Mouse (Mus musculus) intestine, embryonic 14.5 days (tissue): ENCODE results near the gene Schip1. TPM values are rescaled to one million over a fixed set of nuclear protein-coding genes. Genes with fewer than 3 reads are reported as not detected.

ENCODE experiments used
- ATAC-seq: fragments of 200-750 bp; cut with Nextera tagmentation; replicated peaks from 2 replicates; pipeline ENCODE4 v1.8.0; 2017; ENCODE audit warnings: low read depth, moderate number of reproducible peaks, moderate TSS enrichment, moderate library complexity; ENCODE audit not compliant: low FRiP score, low TSS enrichment
- DNase-seq: peaks from one replicate; pipeline ENCODE4 v3.0.0-alpha.2; 2018; ENCODE audit warnings: low spot score
- H3K27ac ChIP-seq: fragments of 300-500 bp; sonication (generic); 2 replicates; pipeline ENCODE4 v1.5.1; 2014; ENCODE audit warnings: low read depth, mild to moderate bottlenecking, control low read depth
- H3K27me3 ChIP-seq: fragments of 300-500 bp; sonication (generic); replicated peaks from 2 replicates; pipeline ENCODE4 v1.6.1; 2014; ENCODE audit warnings: low read length, control low read depth; ENCODE audit not compliant: control insufficient read depth, insufficient read depth
- H3K36me3 ChIP-seq: fragments of 300-500 bp; sonication (generic); 2 replicates; pipeline ENCODE4 v1.6.1; 2014; ENCODE audit warnings: low read length, control low read depth; ENCODE audit not compliant: control insufficient read depth, insufficient read depth
- H3K4me1 ChIP-seq: fragments of 300-500 bp; sonication (generic); replicated peaks from 2 replicates; pipeline ENCODE4 v1.6.1; 2014; ENCODE audit warnings: low read length, control low read depth, mixed read lengths; ENCODE audit not compliant: control insufficient read depth, insufficient read depth
- H3K4me2 ChIP-seq: fragments of 300-500 bp; sonication (generic); 2 replicates; pipeline ENCODE4 v1.6.1; 2014; ENCODE audit warnings: low read length
- H3K4me3 ChIP-seq: fragments of 300-500 bp; sonication (generic); 2 replicates; pipeline ENCODE4 v1.5.1; 2014; ENCODE audit warnings: low read depth, low read length, control low read depth, mixed read lengths
- H3K9ac ChIP-seq: fragments of 300-500 bp; sonication (generic); 2 replicates; pipeline ENCODE4 v1.6.1; 2014; ENCODE audit warnings: mild to moderate bottlenecking, low read length
- H3K9me3 ChIP-seq: fragments of 300-500 bp; sonication (generic); 2 replicates; pipeline ENCODE4 v1.6.1; 2016; ENCODE audit warnings: low read length, control low read depth; ENCODE audit not compliant: control insufficient read depth
- WGBS: fragments of 180-500 bp; shearing (Covaris S2); extraction: QIAGEN DNeasy Blood & Tissue Kit; methylation state at CpG from one replicate; pipeline ENCODE4 v1.1.7; 2014; 5-methylcytosine and 5-hydroxymethylcytosine counted together
- polyA plus RNA-seq: library from polyadenylated mRNA; unstranded; fragments of >200 nt; fragmentation: Nextera tagmentation; extraction: Ambion mirVana; gene quantifications from 2 replicates; pipeline ENCODE4 v1.2.1, GENCODE M21; 2014

Gene Schip1
- polyA plus RNA-seq, 1 experiment from 2014 or later = 63.0 TPM

- DNase-seq = no peak
- no peak for ATAC-seq
Measured at GRCm38 (mm10) chr3:68239887-68240286, 175.3 kb downstream of the Schip1 start.

GRCm38 (mm10) chr3:68243239-68243638, 178.6 kb downstream of the Schip1 start:
- H3K36me3 ChIP-seq = no peaks in the 10 kb centered on the region
- no peaks in the 10 kb centered on the region for H3K27me3 ChIP-seq
- H3K4me1 ChIP-seq = no peaks in the 10 kb centered on the region
- H3K4me2 ChIP-seq = no peak overlapping the region
- no peaks in the 10 kb centered on the region for H3K9me3 ChIP-seq
- ATAC-seq = no peak
- 67% methylated on average over 3 of the region's 3 CpGs for WGBS
- H3K4me3 ChIP-seq = no peak overlapping the region
- H3K9ac ChIP-seq = no peak overlapping the region
- DNase-seq = no peak
- no peak overlapping the region for H3K27ac ChIP-seq

More at GRCm38 (mm10) chr3:68239887-68240286, 175.3 kb downstream of the Schip1 start:
- H3K4me2 ChIP-seq = no peak overlapping the region
- no peaks in the 10 kb centered on the region for H3K9me3 ChIP-seq
- H3K36me3 ChIP-seq = no peaks in the 10 kb centered on the region
- H3K9ac ChIP-seq = no peak overlapping the region
- no peaks in the 10 kb centered on the region for H3K27me3 ChIP-seq
- no peak overlapping the region for H3K27ac ChIP-seq
- WGBS = 88% methylated on average over 2 of the region's 2 CpGs
- H3K4me1 ChIP-seq = no peaks in the 10 kb centered on the region
- no peak overlapping the region for H3K4me3 ChIP-seq

DNA sequence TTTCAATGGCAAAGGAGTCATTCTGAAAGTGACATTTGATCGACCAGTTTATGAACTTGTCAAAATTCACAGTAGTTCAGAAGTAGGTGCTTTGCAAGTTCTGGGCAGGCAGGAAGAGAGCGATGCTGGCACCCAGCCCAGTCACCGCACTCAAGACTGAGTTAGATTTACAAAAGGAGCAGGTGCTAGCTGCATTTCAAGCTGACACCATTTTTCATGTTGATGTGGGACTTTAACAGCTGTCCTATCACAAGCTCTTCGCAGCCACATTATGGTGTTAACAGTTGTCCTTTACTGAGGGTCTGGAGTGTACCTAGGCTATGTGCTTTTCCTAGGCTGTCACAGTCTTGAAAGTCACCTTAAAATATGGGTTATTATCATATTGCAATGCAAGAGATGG, 181.6 kb downstream of the Schip1 start:
- H3K9me3 ChIP-seq = no peaks in the 10 kb centered on the region
- no peak for DNase-seq
- no peak overlapping the region for H3K27ac ChIP-seq
- no peaks in the 10 kb centered on the region for H3K27me3 ChIP-seq
- 72% methylated on average over 4 of the region's 4 CpGs for WGBS
- H3K36me3 ChIP-seq = no peaks in the 10 kb centered on the region
- no peak for ATAC-seq
- no peaks in the 10 kb centered on the region for H3K4me1 ChIP-seq
- H3K4me3 ChIP-seq = no peak overlapping the region
- no peak overlapping the region for H3K4me2 ChIP-seq
- H3K9ac ChIP-seq = no peak overlapping the region

DNA sequence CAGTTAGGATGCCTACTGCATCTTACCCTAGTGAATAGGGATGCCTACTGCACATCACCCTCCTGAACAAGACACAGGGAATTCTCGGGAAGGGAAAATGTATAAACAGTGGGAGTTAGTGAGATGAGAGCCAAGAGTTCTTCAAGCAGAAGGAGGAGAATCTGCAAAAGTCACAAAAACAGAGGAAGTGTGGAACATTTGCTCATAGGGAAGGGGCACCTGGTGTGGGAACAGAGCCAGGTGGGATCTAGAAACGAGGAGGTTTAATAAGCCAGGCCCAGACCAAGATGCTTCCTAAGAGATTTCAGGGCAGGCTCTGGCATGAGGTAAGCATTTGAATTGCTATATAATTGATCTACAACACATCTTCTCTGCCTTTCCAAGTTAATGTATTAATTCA, 186.0 kb downstream of the Schip1 start:
- Histone ChIP-seq H3K27me3 (no peaks in the 10 kb centered on the region), H3K9me3 (no peaks in the 10 kb centered on the region), H3K27ac (no peak overlapping the region), H3K4me1 (0 out of 2 replicates have a peak, but pooled peaks cover 3% of the 10 kb centered on the region), H3K9ac (no peak overlapping the region), H3K4me3 (no peak overlapping the region), H3K4me2 (no peak overlapping the region), H3K36me3 (no peaks in the 10 kb centered on the region)
- no peak for ATAC-seq
- 42% methylated on average over 2 of the region's 2 CpGs for WGBS
- no peak for DNase-seq

- Histone ChIP-seq H3K27ac (no peak overlapping the region), H3K4me2 (no peak overlapping the region), H3K9me3 (no peaks in the 10 kb centered on the region), H3K4me3 (no peak overlapping the region), H3K9ac (no peak overlapping the region), H3K36me3 (no peaks in the 10 kb centered on the region), H3K27me3 (no peaks in the 10 kb centered on the region), H3K4me1 (0 out of 2 replicates have a peak, but pooled peaks cover 3% of the 10 kb centered on the region)
- DNase-seq = no peak
- no peak for ATAC-seq
- 24% methylated on average over 1 of the region's 1 CpGs for WGBS
Measured at GRCm38 (mm10) chr3:68252335-68252734, 187.7 kb downstream of the Schip1 start.

DNA sequence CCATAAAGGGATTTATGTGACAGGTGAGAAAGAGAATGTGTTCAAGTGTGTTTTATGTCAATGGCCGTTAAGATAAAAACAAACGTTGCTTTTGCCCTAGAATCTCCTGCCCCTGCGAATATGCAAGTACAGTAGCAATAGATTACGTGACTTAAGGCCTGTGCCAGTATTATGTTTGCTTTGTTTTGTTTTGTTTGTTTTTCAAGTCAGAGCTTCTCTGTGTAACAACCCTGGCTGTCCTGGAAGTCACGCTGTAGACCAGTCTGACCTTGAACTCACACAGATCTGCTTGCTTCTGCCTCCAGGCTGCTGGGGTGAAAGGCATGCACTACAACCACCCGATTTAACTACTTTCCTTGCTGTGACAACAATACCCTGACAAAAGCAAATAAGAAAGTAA, 197.7 kb downstream of the Schip1 start:
- Histone ChIP-seq H3K36me3 (no peaks in the 10 kb centered on the region), H3K4me1 (no peaks in the 10 kb centered on the region), H3K27me3 (no peaks in the 10 kb centered on the region), H3K27ac (no peak overlapping the region), H3K9ac (no peak overlapping the region), H3K9me3 (no peaks in the 10 kb centered on the region), H3K4me2 (no peak overlapping the region), H3K4me3 (no peak overlapping the region)
- DNase-seq (no peak), ATAC-seq (no peak)
- WGBS = 38% methylated on average over 6 of the region's 6 CpGs

GRCm38 (mm10) chr3:68267905-68268304, 203.3 kb downstream of the Schip1 start:
- Histone ChIP-seq H3K4me3 (no peak overlapping the region), H3K27me3 (no peaks in the 10 kb centered on the region), H3K4me1 (no peaks in the 10 kb centered on the region), H3K4me2 (no peak overlapping the region), H3K27ac (no peak overlapping the region), H3K9ac (no peak overlapping the region), H3K9me3 (no peaks in the 10 kb centered on the region), H3K36me3 (no peaks in the 10 kb centered on the region)
- WGBS = 89% methylated on average over 4 of the region's 4 CpGs
- ATAC-seq (no peak), DNase-seq (no peak)

- 70% methylated on average over 4 of the region's 4 CpGs for WGBS
Measured at GRCm38 (mm10) chr3:68269251-68269650, 204.6 kb downstream of the Schip1 start.

DNA sequence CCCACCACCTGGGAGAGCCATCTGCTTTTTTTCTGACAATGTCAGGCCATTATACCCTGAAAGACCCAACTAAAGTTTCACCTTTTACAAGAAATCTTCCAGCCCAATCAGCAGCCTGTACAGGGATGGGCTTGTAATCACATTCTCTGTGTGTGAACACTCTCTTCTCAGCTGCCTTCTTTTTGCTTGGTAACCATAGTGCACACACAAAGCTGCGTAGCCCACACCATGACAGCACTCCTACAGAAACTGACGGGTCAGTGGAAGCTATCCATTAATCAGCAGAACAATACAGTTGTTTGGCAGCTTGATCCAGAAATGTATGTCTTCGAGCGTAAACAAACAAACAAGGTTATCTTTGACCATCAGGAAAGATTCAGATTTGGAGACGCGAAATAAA, 205.6 kb downstream of the Schip1 start:
- ATAC-seq = no peak
- Histone ChIP-seq H3K4me3 (no peak overlapping the region), H3K4me2 (no peak overlapping the region), H3K27ac (no peak overlapping the region), H3K36me3 (no peaks in the 10 kb centered on the region), H3K4me1 (no peaks in the 10 kb centered on the region), H3K9me3 (no peaks in the 10 kb centered on the region), H3K27me3 (no peaks in the 10 kb centered on the region), H3K9ac (no peak overlapping the region)
- 84% methylated on average over 6 of the region's 6 CpGs for WGBS
- no peak for DNase-seq

More at GRCm38 (mm10) chr3:68269251-68269650, 204.6 kb downstream of the Schip1 start:
- no peak overlapping the region for H3K9ac ChIP-seq
- no peak overlapping the region for H3K27ac ChIP-seq
- DNase-seq = no peak
- H3K4me2 ChIP-seq = no peak overlapping the region
- no peaks in the 10 kb centered on the region for H3K9me3 ChIP-seq
- H3K4me3 ChIP-seq = no peak overlapping the region
- H3K36me3 ChIP-seq = no peaks in the 10 kb centered on the region
- no peak for ATAC-seq
- H3K27me3 ChIP-seq = no peaks in the 10 kb centered on the region
- H3K4me1 ChIP-seq = no peaks in the 10 kb centered on the region
